Mouse (Mus musculus): ENCODE results near the gene Asdurf. TPM values are rescaled to one million over a fixed set of nuclear protein-coding genes. Genes with fewer than 3 reads are reported as not detected.

Asdurf gene
- total RNA-seq, 2 experiments from 2014 or later: not detected

Other genes with a start within 250 kb of the Asdurf start
- not detected for gene 1700019A02Rik, start 165.0 kb downstream of the Asdurf start, total RNA-seq (2021)
- gene Pms1, start 55.6 kb downstream of the Asdurf start, total RNA-seq (2021): 10 to 100 TPM; 33.2 to 39.9 TPM
- 1 to 10 TPM; 8.3 to 9.9 TPM for gene Ormdl1, start 55.5 kb downstream of the Asdurf start, total RNA-seq (2021)
- 1 to 10 TPM; 1.5 to 2.0 TPM for gene Gm28778, start 55.5 kb downstream of the Asdurf start, total RNA-seq (2021)
- 10 to 100 TPM; 17.8 to 22.7 TPM for gene Osgepl1, start 39.0 kb downstream of the Asdurf start, total RNA-seq (2021)
- not detected for gene Gm28551, start within 50 bp of the Asdurf start, total RNA-seq (2021)
- gene Asnsd1, start 133 bp upstream of the Asdurf start, total RNA-seq (2021): 10 to 100 TPM; 23.9 to 24.9 TPM